Mouse (Mus musculus): ENCODE results near the gene 9230102O04Rik. TPM values are rescaled to one million over a fixed set of nuclear protein-coding genes. Genes with fewer than 3 reads are reported as not detected.

Gene 9230102O04Rik
- polyA plus RNA-seq, 1 experiment from 2014 or later: not detected

DNA sequence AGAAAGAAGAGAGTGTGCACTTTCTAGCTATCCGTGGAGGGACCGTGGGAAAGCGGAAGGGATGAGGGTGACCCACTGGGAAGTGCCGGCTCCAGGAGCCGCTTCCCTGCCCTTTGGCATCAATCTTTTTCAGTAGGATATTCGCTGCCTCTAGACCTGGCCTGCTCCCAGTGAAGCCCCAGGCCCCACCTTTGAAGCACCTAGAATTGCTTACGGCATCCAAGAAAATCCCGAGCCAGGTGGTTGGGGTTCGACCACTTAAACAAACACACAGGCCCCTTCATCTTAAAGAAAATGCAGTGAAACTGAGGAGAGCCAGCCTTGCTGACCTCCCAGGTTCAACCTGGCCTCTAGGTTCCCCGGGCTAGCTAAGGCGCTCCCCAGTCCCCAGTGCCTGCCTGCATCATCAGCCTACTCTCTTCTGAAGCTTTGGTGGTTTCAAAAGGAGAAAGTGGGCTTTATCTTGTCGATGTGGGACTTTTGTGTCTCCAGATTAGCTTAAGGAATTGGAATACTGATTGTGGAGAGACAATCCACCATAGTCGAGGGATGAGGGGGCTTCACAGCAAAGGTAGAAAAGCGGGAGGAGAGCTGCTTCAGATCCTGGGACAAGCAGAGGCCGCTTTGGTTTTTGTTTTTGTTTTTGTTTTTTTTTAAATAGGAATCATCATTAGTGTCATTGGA is 4.7 kb downstream of the 9230102O04Rik start:
- peak overlapping the region; percentile 48 for H3K4me3 ChIP-seq
- no peak overlapping the region for H3K9ac ChIP-seq
- no peaks in the 10 kb centered on the region for H3K9me3 ChIP-seq (replicated peaks)
- H3K4me2 ChIP-seq: peak overlapping the region; percentile 95
- ATAC-seq (ENCODE audit: insufficient number of reproducible peaks, low FRiP score): no peak
- H3K36me3 ChIP-seq: no peaks in the 10 kb centered on the region
- WGBS: 11% methylated on average over 15 of the region's 15 CpGs
- H3K4me1 ChIP-seq (replicated peaks): peaks cover 51% of the 10 kb centered on the region
- H3K27me3 ChIP-seq (replicated peaks): peaks cover 63% of the 10 kb centered on the region
- H3K27ac ChIP-seq (ENCODE audit: poor library complexity, severe bottlenecking): no peak overlapping the region

DNA sequence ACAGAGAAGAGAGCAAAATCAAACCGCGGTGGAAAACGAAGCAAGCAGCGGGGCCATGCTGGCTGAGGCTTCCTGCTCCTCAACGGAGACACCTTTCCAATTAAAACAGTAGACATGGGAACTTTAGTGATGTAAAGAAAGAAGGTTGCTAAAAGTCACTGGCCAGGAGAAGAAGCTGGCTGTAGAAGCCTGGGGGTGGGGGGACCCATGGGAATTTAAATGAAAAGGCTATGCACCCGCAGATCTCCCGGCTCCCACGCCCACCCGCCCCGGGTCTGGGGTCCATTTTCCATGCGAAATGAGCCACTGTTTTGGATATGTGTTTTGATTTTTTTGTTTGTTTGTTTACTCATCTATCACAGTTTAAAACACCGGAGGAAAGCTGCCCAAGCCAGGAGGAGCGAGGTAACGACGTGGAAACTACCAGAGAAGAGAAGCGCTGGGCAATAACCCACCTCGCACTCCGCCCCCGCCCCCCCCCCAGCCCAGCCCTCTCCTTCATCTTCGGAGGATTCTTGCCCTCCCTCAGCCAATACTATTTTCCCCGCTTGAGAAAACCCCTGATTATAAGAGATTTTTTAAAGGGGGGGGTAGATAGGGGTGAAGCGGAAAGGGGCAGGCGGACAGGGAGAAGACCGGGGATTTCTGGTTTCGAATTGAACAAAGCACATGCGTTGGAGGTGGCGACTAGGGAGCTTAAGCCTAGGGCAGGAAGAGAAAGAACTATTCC is 5.4 kb downstream of the 9230102O04Rik start:
- H3K36me3 ChIP-seq: no peaks in the 10 kb centered on the region
- H3K9me3 ChIP-seq (replicated peaks): no peaks in the 10 kb centered on the region
- H3K4me3 ChIP-seq: peak overlapping the region; percentile 48
- H3K4me2 ChIP-seq: peak overlapping the region; percentile 95
- no peak overlapping the region for H3K9ac ChIP-seq
- H3K4me1 ChIP-seq (replicated peaks): peaks cover 46% of the 10 kb centered on the region
- WGBS: 3% methylated on average over 27 of the region's 27 CpGs
- ATAC-seq (ENCODE audit: insufficient number of reproducible peaks, low FRiP score): no peak
- H3K27me3 ChIP-seq (replicated peaks): peaks cover 55% of the 10 kb centered on the region
- no peak overlapping the region for H3K27ac ChIP-seq (ENCODE audit: poor library complexity, severe bottlenecking)

DNA sequence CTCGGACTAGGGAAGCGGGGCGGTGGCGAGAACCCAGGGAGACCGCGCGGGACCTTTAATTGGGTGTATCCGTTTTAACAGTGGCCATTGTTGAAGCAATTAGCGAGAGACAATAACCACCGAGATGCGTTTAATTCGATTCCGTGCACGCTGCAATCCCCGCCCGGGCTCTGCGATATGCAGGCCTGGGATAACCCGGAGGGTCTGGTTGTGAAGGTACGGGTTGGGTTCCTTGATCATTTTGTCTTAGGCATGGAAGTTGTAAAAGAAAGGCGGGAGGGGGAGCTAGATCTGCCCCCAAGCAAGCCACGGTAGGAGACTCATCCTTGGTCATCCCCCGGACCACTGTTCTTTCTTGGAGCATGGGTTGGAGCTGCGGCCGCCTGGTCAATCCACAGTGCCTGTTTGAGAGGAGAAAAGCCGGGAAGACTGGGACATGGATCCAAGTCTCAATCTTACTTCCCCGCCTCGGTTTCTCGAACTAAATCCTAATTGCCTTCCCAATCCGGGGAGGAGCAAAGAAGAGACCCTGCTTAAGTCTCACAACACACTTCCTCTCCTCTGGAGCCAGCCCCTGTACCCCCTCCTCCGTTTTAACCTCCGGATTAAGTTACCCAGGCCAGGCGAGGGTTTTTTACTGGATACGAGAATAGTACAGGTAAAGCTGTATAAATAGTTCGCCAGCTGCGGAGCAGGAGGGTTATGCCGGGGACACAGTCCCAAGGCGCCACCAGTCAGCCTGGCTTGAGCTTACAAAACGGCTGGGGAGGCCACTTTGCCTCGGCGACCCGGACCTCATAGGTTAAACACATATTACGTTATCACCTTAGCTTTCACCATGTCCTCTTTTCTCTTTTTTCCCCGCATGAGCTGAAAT is 6.2 kb downstream of the 9230102O04Rik start:
- H3K9ac ChIP-seq: peak overlapping the region; percentile 61; the same call in 1 of the 2 replicates
- WGBS: under 1% methylated on average over 43 of the region's 43 CpGs
- H3K9me3 ChIP-seq (replicated peaks): no peaks in the 10 kb centered on the region
- no peaks in the 10 kb centered on the region for H3K36me3 ChIP-seq
- no peak for ATAC-seq (ENCODE audit: insufficient number of reproducible peaks, low FRiP score)
- H3K4me1 ChIP-seq (replicated peaks): peaks cover 44% of the 10 kb centered on the region
- peak overlapping the region; percentile 48 for H3K4me3 ChIP-seq
- H3K4me2 ChIP-seq: peak overlapping the region; percentile 95
- no peak overlapping the region for H3K27ac ChIP-seq (ENCODE audit: poor library complexity, severe bottlenecking)
- H3K27me3 ChIP-seq (replicated peaks): peaks cover 49% of the 10 kb centered on the region

DNA sequence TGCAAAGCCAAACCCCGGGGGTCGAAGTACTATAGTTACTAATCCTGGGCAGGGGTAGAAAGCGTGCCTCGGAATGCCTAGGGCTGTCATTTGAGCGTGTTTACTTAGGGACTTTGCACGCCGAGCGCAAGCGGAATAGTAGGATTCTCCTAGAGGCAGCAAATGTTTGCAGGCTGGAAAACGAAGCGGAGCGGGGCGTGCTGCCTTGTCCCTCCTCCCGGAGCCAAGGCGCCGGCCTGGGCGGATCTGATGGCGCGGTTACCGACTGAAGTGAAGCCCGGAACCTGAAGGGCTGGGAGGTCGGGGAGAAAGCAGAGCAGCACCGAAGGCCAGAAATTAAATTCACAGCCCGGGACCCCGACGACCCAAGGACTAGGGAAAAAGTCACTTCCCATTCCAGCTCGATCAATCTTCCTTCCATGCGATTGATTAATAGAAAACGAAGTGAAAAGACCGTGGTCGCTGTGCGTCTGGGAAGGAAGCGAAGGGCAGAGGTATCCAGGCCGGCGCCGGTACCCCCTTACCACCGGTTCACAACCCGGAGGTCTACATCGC is 6.9 kb downstream of the 9230102O04Rik start:
- Histone ChIP-seq H3K4me1 (replicated peaks) (peaks cover 45% of the 10 kb centered on the region), H3K4me3 (peak overlapping the region; percentile 48), H3K9me3 (replicated peaks) (no peaks in the 10 kb centered on the region), H3K36me3 (no peaks in the 10 kb centered on the region), H3K9ac (peak overlapping the region; percentile 61; the same call in 1 of the 2 replicates), H3K4me2 (peak overlapping the region; percentile 95), H3K27me3 (replicated peaks) (peaks cover 42% of the 10 kb centered on the region), H3K27ac (ENCODE audit: poor library complexity, severe bottlenecking) (no peak overlapping the region; the same call in 1 of the 2 replicates)
- WGBS: under 1% methylated on average over 39 of the region's 39 CpGs
- ATAC-seq (ENCODE audit: insufficient number of reproducible peaks, low FRiP score): no peak

DNA sequence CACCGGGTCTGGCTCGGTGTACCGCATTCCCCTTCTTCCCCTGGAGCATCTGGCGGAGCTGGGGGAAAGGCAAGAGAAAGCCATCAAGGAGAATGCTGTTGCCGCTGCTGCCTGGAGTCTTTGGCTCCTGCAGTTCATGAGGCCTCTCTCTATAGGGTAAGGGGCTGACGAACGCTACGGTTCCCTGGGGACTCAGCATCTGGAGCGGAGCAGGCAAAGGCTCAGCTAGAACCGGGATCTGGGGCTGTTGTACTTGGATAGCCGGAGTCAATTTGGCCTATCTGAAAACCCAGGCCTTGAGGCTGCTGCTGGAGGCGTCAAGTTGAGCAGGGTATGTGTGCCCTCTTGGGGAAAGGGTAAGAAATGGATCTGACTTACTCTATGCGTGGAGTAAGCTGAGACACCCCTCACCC is 7.7 kb downstream of the 9230102O04Rik start:
- no peak for ATAC-seq (ENCODE audit: insufficient number of reproducible peaks, low FRiP score)
- peak overlapping the region; percentile 60 for H3K9ac ChIP-seq
- H3K4me1 ChIP-seq (replicated peaks): peaks cover 41% of the 10 kb centered on the region
- H3K9me3 ChIP-seq (replicated peaks): no peaks in the 10 kb centered on the region
- H3K36me3 ChIP-seq: no peaks in the 10 kb centered on the region
- H3K4me3 ChIP-seq: peak overlapping the region; percentile 48
- 1% methylated on average over 13 of the region's 13 CpGs for WGBS
- H3K4me2 ChIP-seq: peak overlapping the region; percentile 95
- H3K27ac ChIP-seq (ENCODE audit: poor library complexity, severe bottlenecking): peak overlapping the region; percentile 57; the same call in 1 of the 2 replicates
- peaks cover 33% of the 10 kb centered on the region for H3K27me3 ChIP-seq (replicated peaks)

DNA sequence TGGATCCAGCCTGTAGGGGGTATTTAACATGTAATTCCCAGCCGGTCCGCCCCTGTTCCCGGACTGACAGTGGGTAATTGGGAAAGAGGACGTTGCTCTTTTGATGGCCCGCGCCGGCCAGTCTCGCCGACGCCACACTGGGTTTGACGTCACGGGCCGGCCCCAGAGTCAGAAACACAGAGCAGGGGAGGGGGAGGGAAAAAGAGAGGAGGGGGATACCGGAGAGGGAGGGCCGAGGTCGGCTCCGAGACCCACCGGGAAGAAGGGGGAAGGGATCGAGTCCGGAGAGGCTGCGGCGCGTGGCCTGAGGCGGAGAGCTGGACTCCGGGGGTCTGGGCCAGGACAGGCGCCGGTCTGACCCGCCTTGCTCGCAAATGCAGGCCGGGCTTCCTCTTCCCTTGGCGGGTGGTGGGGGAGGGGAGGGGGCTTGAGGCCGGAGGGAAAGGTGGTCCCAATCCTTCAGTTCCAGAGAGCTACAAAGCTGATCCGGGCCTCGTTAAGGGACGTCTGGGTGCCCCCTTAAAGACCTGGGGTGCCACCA is 8.2 kb downstream of the 9230102O04Rik start, which contains the start of gene 4930412O13Rik:
Gene 4930412O13Rik (plus strand): TSS at position 202 of the 541 bp plus-strand sequence.
- H3K4me1 ChIP-seq (replicated peaks): peaks cover 41% of the 10 kb centered on the region
- no peaks in the 10 kb centered on the region for H3K36me3 ChIP-seq
- WGBS: under 1% methylated on average over 33 of the region's 35 CpGs
- peak within 1 kb of the TSS; percentile 95 for H3K4me2 ChIP-seq
- ATAC-seq (ENCODE audit: insufficient number of reproducible peaks, low FRiP score): no peak
- H3K27ac ChIP-seq (ENCODE audit: poor library complexity, severe bottlenecking): peak within 1 kb of the TSS; percentile 57
- H3K9ac ChIP-seq: peak within 1 kb of the TSS; percentile 61
- peaks cover 28% of the 10 kb centered on the region for H3K27me3 ChIP-seq (replicated peaks)
- H3K9me3 ChIP-seq (replicated peaks): no peaks in the 10 kb centered on the region
- H3K4me3 ChIP-seq: peak within 1 kb of the TSS; percentile 60

DNA sequence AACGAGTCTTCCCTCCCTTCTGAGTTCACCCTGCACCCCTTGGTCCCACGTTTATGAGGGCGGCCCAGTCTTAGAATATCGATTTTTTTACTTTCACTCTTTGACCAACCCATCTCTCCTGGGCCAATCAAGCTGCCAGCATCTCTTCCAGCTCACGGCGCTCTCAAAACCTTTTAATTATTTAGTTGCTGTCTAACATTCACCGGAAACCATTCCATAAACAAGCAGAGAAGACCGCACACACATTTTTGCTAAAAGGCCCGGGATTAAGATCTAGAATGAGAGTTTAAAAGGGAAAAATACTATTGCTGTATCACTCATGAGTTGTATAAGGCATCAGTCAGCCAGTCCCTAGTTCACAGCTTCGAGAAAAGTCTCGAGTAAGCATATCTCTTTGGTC is 9.1 kb downstream of the 9230102O04Rik start:
- no peak overlapping the region; the same call in 1 of the 2 replicates for H3K9ac ChIP-seq
- WGBS: 6% methylated on average over 11 of the region's 11 CpGs
- H3K4me3 ChIP-seq: peak overlapping the region; percentile 60
- peaks cover 20% of the 10 kb centered on the region for H3K27me3 ChIP-seq (replicated peaks)
- no peaks in the 10 kb centered on the region for H3K36me3 ChIP-seq
- H3K9me3 ChIP-seq (replicated peaks): no peaks in the 10 kb centered on the region
- H3K27ac ChIP-seq (ENCODE audit: poor library complexity, severe bottlenecking): no peak overlapping the region
- ATAC-seq (ENCODE audit: insufficient number of reproducible peaks, low FRiP score): no peak
- H3K4me1 ChIP-seq (replicated peaks): peaks cover 42% of the 10 kb centered on the region
- peak overlapping the region; percentile 95 for H3K4me2 ChIP-seq

DNA sequence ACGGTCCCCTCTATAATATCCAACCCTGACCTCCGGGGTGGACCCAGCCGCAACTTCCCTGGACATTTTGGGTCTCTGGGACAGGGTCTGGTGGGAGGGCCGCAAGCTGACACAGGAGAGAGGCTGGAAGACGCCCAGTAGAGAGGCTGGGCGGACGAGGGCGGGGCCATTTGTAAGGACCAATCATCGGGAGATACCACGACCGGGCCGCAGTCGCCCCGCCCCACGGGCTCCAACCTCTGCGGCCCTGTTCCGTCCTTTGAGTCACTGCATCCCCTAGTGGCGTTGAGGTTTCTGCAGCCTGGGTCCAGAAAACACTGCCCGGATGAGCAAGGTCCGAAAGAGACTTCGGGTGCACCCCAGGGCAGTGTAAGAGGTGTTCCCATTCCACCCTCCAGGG is 9.8 kb downstream of the 9230102O04Rik start:
- Histone ChIP-seq H3K9me3 (replicated peaks) (no peaks in the 10 kb centered on the region), H3K27me3 (replicated peaks) (peaks cover 18% of the 10 kb centered on the region), H3K27ac (ENCODE audit: poor library complexity, severe bottlenecking) (0 out of 2 replicates have a peak overlapping the region, but pooled peaks have one; percentile 73), H3K36me3 (no peaks in the 10 kb centered on the region), H3K9ac (peak overlapping the region; percentile 59; the same call in 1 of the 2 replicates), H3K4me3 (peak overlapping the region; percentile 60), H3K4me1 (replicated peaks) (peaks cover 47% of the 10 kb centered on the region), H3K4me2 (peak overlapping the region; percentile 95)
- ATAC-seq (ENCODE audit: insufficient number of reproducible peaks, low FRiP score): peak; percentile 91
- 0% methylated on average over 21 of the region's 21 CpGs for WGBS

DNA sequence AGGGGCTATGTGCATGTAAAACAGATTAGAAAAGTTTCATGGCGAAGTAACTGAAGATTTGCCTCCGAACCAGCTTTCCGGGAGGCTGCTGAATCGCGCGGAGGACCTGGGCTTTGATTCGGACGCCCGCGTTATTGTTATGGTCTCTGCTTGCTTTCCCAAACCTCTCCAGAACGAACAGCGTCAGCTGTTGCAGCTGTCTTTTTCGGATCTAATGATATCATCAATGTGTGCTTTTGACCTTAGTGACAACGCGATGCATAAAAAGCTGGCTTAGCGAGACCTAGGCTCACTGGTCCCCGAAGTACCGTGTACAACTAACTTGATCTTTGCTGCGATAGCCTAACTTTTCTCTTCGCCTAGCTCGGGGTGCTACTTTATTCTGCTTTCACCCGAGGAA is 10.2 kb downstream of the 9230102O04Rik start:
- under 1% methylated on average over 22 of the region's 22 CpGs for WGBS

DNA sequence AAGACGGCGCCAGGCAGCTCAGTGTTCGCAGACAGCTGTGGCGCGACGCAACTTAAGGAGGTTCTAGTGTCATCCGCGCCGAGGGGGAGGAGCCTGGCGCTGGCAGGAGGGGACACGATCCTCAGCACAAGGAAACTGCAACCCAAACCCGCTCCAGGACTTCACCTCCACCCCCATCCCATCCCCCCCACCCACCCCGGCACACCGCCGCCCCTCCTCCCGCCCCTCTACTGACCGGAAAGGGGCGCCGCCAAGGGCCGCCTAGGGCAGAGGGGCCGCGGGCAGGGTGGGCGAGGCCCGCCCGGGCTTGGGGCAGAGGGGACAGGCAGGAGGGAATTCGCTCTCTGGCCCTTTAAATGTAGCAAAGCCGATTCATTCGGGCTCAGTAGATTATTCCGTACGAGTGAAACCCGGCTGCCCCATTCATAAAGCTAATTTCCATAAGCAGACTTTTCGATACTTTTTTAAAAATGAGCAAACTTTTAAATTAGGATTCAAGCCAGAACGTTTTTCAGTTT is 10.7 kb downstream of the 9230102O04Rik start:
- Histone ChIP-seq H3K27me3 (replicated peaks) (peaks cover 24% of the 10 kb centered on the region), H3K4me3 (peak overlapping the region; percentile 60), H3K36me3 (no peaks in the 10 kb centered on the region), H3K4me1 (replicated peaks) (peaks cover 49% of the 10 kb centered on the region), H3K27ac (ENCODE audit: poor library complexity, severe bottlenecking) (peak overlapping the region; percentile 73), H3K9ac (peak overlapping the region; percentile 63), H3K4me2 (peak overlapping the region; percentile 95), H3K9me3 (replicated peaks) (no peaks in the 10 kb centered on the region)
- WGBS: under 1% methylated on average over 30 of the region's 33 CpGs
- peak; percentile 60 for ATAC-seq (ENCODE audit: insufficient number of reproducible peaks, low FRiP score)

More for the DNA sequence above, 10.2 kb downstream of the 9230102O04Rik start:
- peak overlapping the region; percentile 59; the same call in 1 of the 2 replicates for H3K9ac ChIP-seq
- H3K4me3 ChIP-seq: peak overlapping the region; percentile 60
- H3K27ac ChIP-seq (ENCODE audit: poor library complexity, severe bottlenecking): peak overlapping the region; percentile 73
- peak; percentile 0; the same call in 1 of the 2 replicates for ATAC-seq (ENCODE audit: insufficient number of reproducible peaks, low FRiP score)
- peaks cover 47% of the 10 kb centered on the region for H3K4me1 ChIP-seq (replicated peaks)
- peak overlapping the region; percentile 95 for H3K4me2 ChIP-seq
- H3K9me3 ChIP-seq (replicated peaks): no peaks in the 10 kb centered on the region
- no peaks in the 10 kb centered on the region for H3K36me3 ChIP-seq
- H3K27me3 ChIP-seq (replicated peaks): peaks cover 20% of the 10 kb centered on the region

Data from heart, embryonic 12.5 days (tissue).